Mouse (Mus musculus) layer of hippocampus, postnatal 14 days (tissue): ENCODE data around the gene Ube2v1. TPM values are rescaled to one million over a fixed set of nuclear protein-coding genes. Genes with fewer than 3 reads are reported as not detected.
A peak's percentile ranks its signal among the peaks of the same experiment; 100 is the strongest.

Experiments used
- DNase-seq, 2 experiments: peaks; one replicate each; pipeline ENCODE4 v3.0.0; 2021 to 2022; ENCODE audit warnings: low spot score in 2 of 2, mixed read lengths in 1 of 2
- total RNA-seq, 2 experiments: library from RNA; stranded (reverse); gene quantifications; 2 replicates each; pipeline ENCODE4 v1.2.3; 2021

Ube2v1 gene
- total RNA-seq, 2 experiments from 2014 or later: 242 to 247 TPM

- DNase-seq: no peak
Measured at GRCm38 (mm10) chr2:167596262-167596661, 35.6 kb downstream of the Ube2v1 start.

GRCm38 (mm10) chr2:167595761-167596171 lies 36.1 kb downstream of the Ube2v1 start:
- no peak for DNase-seq

- DNase-seq: peak; percentile 69 to 77
Measured at GRCm38 (mm10) chr2:167594444-167594934, 37.4 kb downstream of the Ube2v1 start.

- no peak for DNase-seq
Measured at GRCm38 (mm10) chr2:167593551-167594250, 38.2 kb downstream of the Ube2v1 start.

- DNase-seq: no peak
Measured at GRCm38 (mm10) chr2:167588774-167589577, 42.9 kb downstream of the Ube2v1 start.

GRCm38 (mm10) chr2:167586976-167587375 lies 44.9 kb downstream of the Ube2v1 start:
- DNase-seq: no peak

GRCm38 (mm10) chr2:167586041-167586440 lies 45.9 kb downstream of the Ube2v1 start:
- no peak for DNase-seq

GRCm38 (mm10) chr2:167585273-167585672 lies 46.6 kb downstream of the Ube2v1 start:
- DNase-seq: no peak

- no peak for DNase-seq
Measured at GRCm38 (mm10) chr2:167583161-167583952, 48.5 kb downstream of the Ube2v1 start.

- DNase-seq: no peak
Measured at GRCm38 (mm10) chr2:167578521-167578920, 53.4 kb downstream of the Ube2v1 start.

GRCm38 (mm10) chr2:167577186-167577785 lies 54.6 kb downstream of the Ube2v1 start:
- DNase-seq: no peak

GRCm38 (mm10) chr2:167576121-167576620 lies 55.7 kb downstream of the Ube2v1 start:
- no peak for DNase-seq

- DNase-seq: no peak
Measured at GRCm38 (mm10) chr2:167575581-167575980, 56.3 kb downstream of the Ube2v1 start.

- no peak for DNase-seq
Measured at GRCm38 (mm10) chr2:167574814-167575213, 57.1 kb downstream of the Ube2v1 start.

GRCm38 (mm10) chr2:167571442-167572220 lies 60.3 kb downstream of the Ube2v1 start:
- DNase-seq: no peak

GRCm38 (mm10) chr2:167570815-167571214 lies 61.1 kb downstream of the Ube2v1 start:
- DNase-seq: no peak

GRCm38 (mm10) chr2:167569934-167570651 lies 61.8 kb downstream of the Ube2v1 start:
- DNase-seq: peak in 1 of 2 experiments; percentile 63

GRCm38 (mm10) chr2:167568112-167568511 lies 63.8 kb downstream of the Ube2v1 start:
- DNase-seq: no peak

- no peak for DNase-seq
Measured at GRCm38 (mm10) chr2:167565682-167566081, 66.2 kb downstream of the Ube2v1 start.
